Mouse (Mus musculus): Measurements from ENCODE around the gene Traf3ip2. TPM values are rescaled to one million over a fixed set of nuclear protein-coding genes. Genes with fewer than 3 reads are reported as not detected.

Gene Traf3ip2
- polyA plus RNA-seq (2012; rRNA removed) = 1.1 and 2.6 TPM in 2 replicates

DNA sequence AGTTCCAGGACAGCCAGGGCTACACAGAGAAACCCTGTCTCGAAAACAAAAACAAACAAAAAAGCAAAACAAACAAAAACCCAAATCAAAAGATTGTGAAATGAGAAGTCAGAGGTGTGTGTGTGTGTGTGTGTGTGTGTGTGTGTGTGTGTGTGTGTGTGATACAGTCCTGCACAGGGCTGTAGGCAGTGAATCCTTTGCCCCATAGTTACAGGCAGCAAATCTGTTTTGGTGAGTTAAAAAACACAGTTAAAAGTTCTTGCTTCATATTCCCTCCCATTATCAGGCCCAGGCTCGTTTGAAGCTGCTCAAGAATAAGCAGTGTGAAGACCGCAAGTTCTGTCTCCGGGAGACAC lies at the start of gene Traf3ip2:
Gene Traf3ip2, plus strand, starts transcription at position 302 of the 356 bp plus-strand sequence.
- peak within 1 kb of the TSS; percentile 62 for H3K4me3 ChIP-seq (ENCODE audit: control insufficient read depth, low read depth, low read length)
- peaks cover 9% of the 10 kb centered on the region for H3K4me1 ChIP-seq (ENCODE audit: control insufficient read depth, insufficient read depth, low read length)
- H3K27ac ChIP-seq (ENCODE audit: control insufficient read depth, insufficient read depth, low read depth, low read length) = peak within 1 kb of the TSS; percentile 55
- no peaks in the 10 kb centered on the region for H3K27me3 ChIP-seq (ENCODE audit: control insufficient read depth, insufficient read depth, low read length)
- TF ChIP-seq CTCF (IDR thresholded peaks at IDR 0.05; ENCODE audit: control insufficient read depth, insufficient read depth, insufficient replicate concordance, low read depth, low read length) = no peak
- TF ChIP-seq POLR2A (IDR thresholded peaks at IDR 0.05; ENCODE audit: control insufficient read depth, low read depth, low read length) = no peak
- H3K36me3 ChIP-seq (ENCODE audit: control insufficient read depth, insufficient read depth, low read length) = no peaks in the 10 kb centered on the region

DNA sequence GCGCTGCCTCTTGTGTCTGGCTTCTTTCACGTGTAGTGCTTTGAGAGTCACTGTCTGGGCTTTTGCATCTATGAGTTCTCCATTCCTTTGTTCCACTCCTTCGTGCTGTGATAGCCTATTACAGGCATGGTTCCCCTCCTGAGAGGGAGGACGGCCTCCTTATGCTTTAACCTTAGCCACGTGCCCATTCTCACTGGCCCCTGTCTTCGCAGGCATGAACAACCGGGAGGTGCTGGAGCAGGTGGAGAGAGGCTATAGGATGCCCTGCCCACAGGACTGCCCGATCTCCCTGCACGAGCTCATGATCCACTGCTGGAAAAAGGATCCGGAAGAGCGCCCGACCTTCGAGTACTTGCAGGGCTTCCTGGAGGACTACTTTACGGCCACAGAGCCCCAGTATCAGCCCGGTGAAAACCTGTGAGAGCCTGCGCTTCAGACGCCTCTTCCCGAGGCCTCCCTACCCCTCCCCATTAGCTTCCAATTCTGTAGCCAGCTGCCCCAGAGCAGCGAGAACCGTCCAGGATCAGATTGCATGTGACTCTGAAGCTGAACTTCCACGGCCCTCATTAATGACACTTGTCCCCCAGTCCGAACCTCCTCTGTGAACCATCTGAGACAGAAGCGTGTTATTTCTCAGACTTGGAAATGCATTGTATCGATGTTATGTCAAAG lies 49.0 kb upstream of the Traf3ip2 start:
- no peak overlapping the region for H3K4me3 ChIP-seq (ENCODE audit: control insufficient read depth, low read depth, low read length)
- H3K4me1 ChIP-seq (ENCODE audit: control insufficient read depth, insufficient read depth, low read length) = peaks cover 2% of the 10 kb centered on the region; the same call in 1 of the 2 replicates
- no peaks in the 10 kb centered on the region for H3K27me3 ChIP-seq (ENCODE audit: control insufficient read depth, insufficient read depth, low read length)
- no peak overlapping the region for H3K27ac ChIP-seq (ENCODE audit: control insufficient read depth, insufficient read depth, low read depth, low read length)
- TF ChIP-seq CTCF (IDR thresholded peaks at IDR 0.05; ENCODE audit: control insufficient read depth, insufficient read depth, insufficient replicate concordance, low read depth, low read length) (no peak), POLR2A (IDR thresholded peaks at IDR 0.05; ENCODE audit: control insufficient read depth, low read depth, low read length) (no peak)
- no peaks in the 10 kb centered on the region for H3K36me3 ChIP-seq (ENCODE audit: control insufficient read depth, insufficient read depth, low read length)

DNA sequence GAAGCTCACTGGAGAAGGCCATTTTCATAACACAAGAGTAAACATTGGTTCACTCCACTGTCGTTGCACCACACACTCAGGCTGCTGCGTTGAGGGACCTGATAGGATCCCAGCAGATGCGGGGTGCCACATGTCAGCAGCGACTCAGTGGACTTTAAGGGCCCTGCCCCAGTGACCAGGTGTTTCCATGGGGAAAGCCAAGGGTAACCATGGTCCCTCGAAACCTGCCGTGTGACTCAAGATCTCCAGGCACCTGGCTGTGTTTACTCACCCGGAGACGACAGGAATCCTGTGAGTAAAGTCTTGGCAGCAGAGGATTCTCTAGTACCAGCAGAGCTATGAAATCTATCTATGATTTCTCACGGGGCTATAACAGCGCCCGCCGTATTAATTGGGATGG lies 45.8 kb upstream of the Traf3ip2 start:
- TF ChIP-seq POLR2A (IDR thresholded peaks at IDR 0.05; ENCODE audit: control insufficient read depth, low read depth, low read length) (no peak), CTCF (IDR thresholded peaks at IDR 0.05; ENCODE audit: control insufficient read depth, insufficient read depth, insufficient replicate concordance, low read depth, low read length) (no peak)
- no peaks in the 10 kb centered on the region for H3K36me3 ChIP-seq (ENCODE audit: control insufficient read depth, insufficient read depth, low read length)

DNA sequence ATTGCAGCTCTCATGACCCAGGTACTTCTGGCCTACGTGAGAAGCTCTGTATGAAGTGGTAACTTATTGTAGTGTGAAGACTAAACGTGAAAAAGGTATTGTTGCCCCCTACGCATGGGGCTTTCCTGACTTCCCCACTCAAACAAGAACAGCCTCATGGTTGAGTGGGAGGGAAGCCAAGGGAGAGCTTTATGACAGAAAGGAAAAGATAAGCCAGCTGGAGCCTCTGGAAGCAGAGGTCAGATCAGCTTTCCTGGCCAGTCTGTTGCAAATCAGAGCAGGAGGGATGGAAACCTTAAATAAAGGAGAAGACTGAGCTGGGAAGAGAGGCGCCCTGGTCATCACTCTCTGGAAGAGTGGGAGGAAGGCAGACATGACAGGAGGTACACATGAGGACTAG lies 43.7 kb upstream of the Traf3ip2 start:
- TF ChIP-seq CTCF (IDR thresholded peaks at IDR 0.05; ENCODE audit: control insufficient read depth, insufficient read depth, insufficient replicate concordance, low read depth, low read length) = no peak
- no peak for TF ChIP-seq POLR2A (IDR thresholded peaks at IDR 0.05; ENCODE audit: control insufficient read depth, low read depth, low read length)
- Histone ChIP-seq H3K4me3 (ENCODE audit: control insufficient read depth, low read depth, low read length) (no peak overlapping the region), H3K4me1 (ENCODE audit: control insufficient read depth, insufficient read depth, low read length) (no peaks in the 10 kb centered on the region), H3K36me3 (ENCODE audit: control insufficient read depth, insufficient read depth, low read length) (no peaks in the 10 kb centered on the region), H3K27me3 (ENCODE audit: control insufficient read depth, insufficient read depth, low read length) (no peaks in the 10 kb centered on the region), H3K27ac (ENCODE audit: control insufficient read depth, insufficient read depth, low read depth, low read length) (no peak overlapping the region)

More for the DNA sequence above, 45.8 kb upstream of the Traf3ip2 start:
- Histone ChIP-seq H3K4me3 (ENCODE audit: control insufficient read depth, low read depth, low read length) (no peak overlapping the region), H3K27ac (ENCODE audit: control insufficient read depth, insufficient read depth, low read depth, low read length) (no peak overlapping the region), H3K27me3 (ENCODE audit: control insufficient read depth, insufficient read depth, low read length) (no peaks in the 10 kb centered on the region), H3K4me1 (ENCODE audit: control insufficient read depth, insufficient read depth, low read length) (peaks cover 2% of the 10 kb centered on the region; the same call in 1 of the 2 replicates)

DNA sequence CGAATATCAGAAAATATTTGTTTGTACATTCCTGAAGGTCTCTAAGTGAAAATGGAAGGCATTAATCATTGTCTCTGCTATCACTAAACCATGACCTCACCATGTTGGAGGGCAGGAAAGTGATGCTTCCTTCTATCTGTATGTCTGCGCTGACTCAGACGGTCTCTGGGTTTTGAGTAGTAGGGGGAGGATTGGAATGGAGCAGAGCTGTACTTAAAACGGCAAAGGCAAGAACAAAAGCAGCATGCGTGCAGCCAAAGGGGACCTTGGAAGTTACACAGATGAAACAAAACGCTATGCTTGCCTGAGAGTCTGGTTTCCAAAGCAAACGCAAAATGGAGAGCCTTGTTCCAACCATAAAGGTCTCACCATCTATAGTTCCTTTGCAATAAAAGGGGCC lies 41.7 kb upstream of the Traf3ip2 start:
- Histone ChIP-seq H3K4me1 (ENCODE audit: control insufficient read depth, insufficient read depth, low read length) (no peaks in the 10 kb centered on the region), H3K36me3 (ENCODE audit: control insufficient read depth, insufficient read depth, low read length) (no peaks in the 10 kb centered on the region), H3K27me3 (ENCODE audit: control insufficient read depth, insufficient read depth, low read length) (no peaks in the 10 kb centered on the region), H3K27ac (ENCODE audit: control insufficient read depth, insufficient read depth, low read depth, low read length) (no peak overlapping the region), H3K4me3 (ENCODE audit: control insufficient read depth, low read depth, low read length) (no peak overlapping the region)
- TF ChIP-seq CTCF (IDR thresholded peaks at IDR 0.05; ENCODE audit: control insufficient read depth, insufficient read depth, insufficient replicate concordance, low read depth, low read length) (no peak), POLR2A (IDR thresholded peaks at IDR 0.05; ENCODE audit: control insufficient read depth, low read depth, low read length) (no peak)

DNA sequence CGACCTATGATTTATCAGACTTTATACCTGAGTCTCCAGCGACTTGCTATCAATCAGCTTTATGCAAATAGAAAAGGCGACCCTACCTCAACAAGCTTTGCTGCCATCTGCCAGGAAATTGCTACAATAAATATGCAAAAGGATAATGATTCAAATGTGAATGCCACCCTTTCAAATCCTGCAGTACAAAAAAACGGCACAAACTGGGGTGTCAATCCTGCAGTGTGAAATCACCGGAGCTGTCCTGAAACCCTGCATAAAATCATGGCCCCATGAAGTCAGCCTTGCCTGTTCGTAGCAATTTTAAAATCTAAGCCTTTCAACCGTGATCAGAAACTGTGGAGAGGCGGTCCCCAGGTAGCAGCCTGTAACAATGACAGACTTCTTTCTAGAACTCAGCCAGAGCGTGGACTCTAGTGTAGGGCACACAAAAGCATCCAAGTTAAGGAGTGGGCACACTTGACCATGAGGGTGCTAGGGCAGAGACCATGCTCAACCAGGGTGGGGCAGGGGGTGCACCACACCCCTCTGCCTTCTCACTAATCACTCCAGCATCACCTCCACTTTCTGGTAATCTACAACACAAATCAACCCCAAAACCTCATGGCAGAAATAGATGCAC lies 40.6 kb upstream of the Traf3ip2 start:
- H3K36me3 ChIP-seq (ENCODE audit: control insufficient read depth, insufficient read depth, low read length) = no peaks in the 10 kb centered on the region
- no peaks in the 10 kb centered on the region for H3K27me3 ChIP-seq (ENCODE audit: control insufficient read depth, insufficient read depth, low read length)
- TF ChIP-seq POLR2A (IDR thresholded peaks at IDR 0.05; ENCODE audit: control insufficient read depth, low read depth, low read length) = no peak
- no peak for TF ChIP-seq CTCF (IDR thresholded peaks at IDR 0.05; ENCODE audit: control insufficient read depth, insufficient read depth, insufficient replicate concordance, low read depth, low read length)
- H3K4me1 ChIP-seq (ENCODE audit: control insufficient read depth, insufficient read depth, low read length) = no peaks in the 10 kb centered on the region
- no peak overlapping the region for H3K4me3 ChIP-seq (ENCODE audit: control insufficient read depth, low read depth, low read length)
- H3K27ac ChIP-seq (ENCODE audit: control insufficient read depth, insufficient read depth, low read depth, low read length) = no peak overlapping the region

DNA sequence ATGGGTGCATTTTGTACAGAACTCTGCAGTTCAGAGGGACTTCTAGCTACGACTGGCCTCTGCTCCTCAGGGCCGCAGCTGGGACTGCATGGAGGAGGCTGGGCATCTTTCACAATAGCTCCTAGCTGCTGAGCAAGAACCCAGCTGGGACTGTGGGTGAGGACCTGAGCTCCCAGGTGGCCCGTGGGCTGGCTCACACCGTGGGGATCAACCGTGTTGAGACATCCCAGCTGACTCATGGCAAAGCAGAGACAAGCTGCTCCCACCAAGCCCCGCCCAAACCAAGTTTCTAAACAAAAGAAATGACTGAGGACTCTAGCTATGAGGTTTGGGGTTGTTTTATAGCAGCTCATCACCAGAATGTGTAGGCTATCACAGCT lies 40.1 kb upstream of the Traf3ip2 start:
- Histone ChIP-seq H3K4me1 (ENCODE audit: control insufficient read depth, insufficient read depth, low read length) (no peaks in the 10 kb centered on the region), H3K4me3 (ENCODE audit: control insufficient read depth, low read depth, low read length) (no peak overlapping the region), H3K27ac (ENCODE audit: control insufficient read depth, insufficient read depth, low read depth, low read length) (no peak overlapping the region), H3K27me3 (ENCODE audit: control insufficient read depth, insufficient read depth, low read length) (no peaks in the 10 kb centered on the region), H3K36me3 (ENCODE audit: control insufficient read depth, insufficient read depth, low read length) (no peaks in the 10 kb centered on the region)
- TF ChIP-seq CTCF (IDR thresholded peaks at IDR 0.05; ENCODE audit: control insufficient read depth, insufficient read depth, insufficient replicate concordance, low read depth, low read length) (no peak), POLR2A (IDR thresholded peaks at IDR 0.05; ENCODE audit: control insufficient read depth, low read depth, low read length) (no peak)
